In the genomic region with DNA sequence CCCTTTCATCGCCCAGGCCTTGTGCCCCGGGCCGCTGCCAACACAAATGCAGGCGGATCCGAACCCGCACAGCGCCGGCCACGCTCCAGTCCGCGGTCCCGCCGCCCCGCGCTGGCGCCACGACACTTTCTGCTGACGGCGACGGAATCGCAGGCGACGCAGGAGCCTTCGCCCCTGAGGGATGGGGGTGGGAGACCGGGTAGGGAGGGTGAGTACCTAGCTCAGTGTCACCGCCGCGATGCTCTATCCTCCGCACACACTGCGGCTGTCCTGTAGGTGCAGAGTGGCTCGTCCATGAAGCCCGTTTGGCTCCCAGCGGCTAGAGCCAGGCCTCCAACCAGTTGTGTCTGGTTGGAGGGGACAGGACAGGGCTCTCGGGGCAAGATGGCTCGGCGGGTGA, we compare ENCODE assay signal across 12 mouse cellular contexts. TPM values are rescaled to one million over a fixed set of nuclear protein-coding genes. Genes with fewer than 3 reads are reported as not detected.
DNase-seq lines count a peak whose midpoint lies in the region; ATAC-seq and TF ChIP-seq lines count a peak whose summit lies in the region.
"Had no signal": no experiment of that assay in that cellular context is flagged by ENCODE, and none has a peak within 500 bp of the region (broad histone marks: within the 10 kb centered on the region; RNA-seq: fewer than 3 reads in every experiment).

No protein-coding gene starts in this region.

- H3K4me3 ChIP-seq in embryonic facial prominence, embryonic 15.5 days (replicated peaks), result peak overlapping the region; percentile 23; the same call in 1 of the 2 replicates
- H3K4me3 ChIP-seq in limb, embryonic 12.5 days (replicated peaks), result peak overlapping the region; percentile 28
- peak overlapping the region; percentile 16; the same call in 1 of the 2 replicates for H3K4me3 ChIP-seq in neural tube, embryonic 15.5 days (replicated peaks)
- no peak overlapping the region for H3K4me3 ChIP-seq in layer of hippocampus, adult 2 months
- H3K4me3 ChIP-seq: myocyte had no signal

- H3K27me3 ChIP-seq in embryonic facial prominence, embryonic 15.5 days, result peaks cover 5% of the 10 kb centered on the region; the same call in 1 of the 2 replicates
- peaks cover 26% of the 10 kb centered on the region for H3K27me3 ChIP-seq in limb, embryonic 12.5 days
- H3K27me3 ChIP-seq in neural tube, embryonic 15.5 days (replicated peaks), result no peaks in the 10 kb centered on the region; the same call in 1 of the 2 replicates

- 5% methylated on average over 36 of the region's 36 CpGs for WGBS in embryonic facial prominence, embryonic 15.5 days
- WGBS in limb, embryonic 12.5 days, result 3% methylated on average over 36 of the region's 36 CpGs
- 6% methylated on average over 36 of the region's 36 CpGs for whole genome bisulfite sequencing in neural tube, embryonic 15.5 days

- ATAC-seq in embryonic facial prominence, embryonic 15.5 days (ENCODE audit: insufficient number of reproducible peaks, low FRiP score, low TSS enrichment, low read depth), result no peak
- no peak for ATAC-seq in limb, embryonic 12.5 days (ENCODE audit: insufficient number of reproducible peaks, insufficient read depth, low FRiP score, low TSS enrichment, low read depth)
- no peak; the same call in 1 of the 2 replicates for ATAC-seq in neural tube, embryonic 15.5 days (ENCODE audit: low FRiP score)
- ATAC-seq in erythroid progenitor cell, adult 5-6 weeks (replicated peaks; ENCODE audit: low FRiP score, poor library complexity, severe bottlenecking), result no peak
- ATAC-seq: inflammation-experienced regulatory T-cells, adult 6 months had no signal

- no peak for TF ChIP-seq CTCF in layer of hippocampus, adult 2 months (conservative IDR thresholded peaks at IDR 0.05)

- peaks cover 31% of the 10 kb centered on the region for H3K4me1 ChIP-seq in embryonic facial prominence, embryonic 15.5 days
- H3K4me1 ChIP-seq in limb, embryonic 12.5 days (replicated peaks), result peaks cover 46% of the 10 kb centered on the region
- H3K4me1 ChIP-seq in neural tube, embryonic 15.5 days, result peaks cover 21% of the 10 kb centered on the region

- DNase-seq in kidney, postnatal 4 days, result peak; percentile 15 to 41
- DNase-seq in kidney, postnatal 10 days, result no peak
- no peak for DNase-seq in frontal cortex, postnatal 25 days (ENCODE audit: low spot score in 2 of 2)
- no peak for DNase-seq in layer of hippocampus, adult 2 months (ENCODE audit: low spot score in 2 of 2)
- DNase-seq: cerebellum, adult 18-20 months; thymus, postnatal 25 days had no signal

- H3K9me3 ChIP-seq in embryonic facial prominence, embryonic 15.5 days (replicated peaks), result no peaks in the 10 kb centered on the region
- H3K9me3 ChIP-seq in limb, embryonic 12.5 days, result no peaks in the 10 kb centered on the region
- H3K9me3 ChIP-seq in neural tube, embryonic 15.5 days (replicated peaks), result no peaks in the 10 kb centered on the region

- H3K9ac ChIP-seq in embryonic facial prominence, embryonic 15.5 days, result no peak overlapping the region; the same call in 1 of the 2 replicates
- H3K9ac ChIP-seq in limb, embryonic 12.5 days (replicated peaks), result peak overlapping the region; percentile 51
- H3K9ac ChIP-seq in neural tube, embryonic 15.5 days (replicated peaks), result no peak overlapping the region; the same call in 1 of the 2 replicates

- H3K4me2 ChIP-seq in embryonic facial prominence, embryonic 15.5 days (replicated peaks), result peak overlapping the region; percentile 43
- H3K4me2 ChIP-seq in limb, embryonic 12.5 days, result peak overlapping the region; percentile 54
- H3K4me2 ChIP-seq in neural tube, embryonic 15.5 days, result peak overlapping the region; percentile 48

- no peaks in the 10 kb centered on the region for H3K36me3 ChIP-seq in embryonic facial prominence, embryonic 15.5 days
- no peaks in the 10 kb centered on the region for H3K36me3 ChIP-seq in limb, embryonic 12.5 days
- no peaks in the 10 kb centered on the region for H3K36me3 ChIP-seq in neural tube, embryonic 15.5 days

- H3K27ac ChIP-seq in embryonic facial prominence, embryonic 15.5 days (replicated peaks), result peak overlapping the region; percentile 49; the same call in 1 of the 2 replicates
- peak overlapping the region; percentile 80 for H3K27ac ChIP-seq in limb, embryonic 12.5 days
- no peak overlapping the region for H3K27ac ChIP-seq in neural tube, embryonic 15.5 days (replicated peaks)
- H3K27ac ChIP-seq in layer of hippocampus, adult 2 months, result no peak overlapping the region

RNA-seq across cellular contexts. Expression of gene Fzd9, which starts 25.6 kb away (rescaled TPM):
- polyA plus RNA-seq in embryonic facial prominence, embryonic 15.5 days (2015; fragmentation: Nextera tagmentation; extraction: Ambion mirVana), result 16.0 and 16.2 TPM in 2 replicates
- polyA plus RNA-seq in limb, embryonic 12.5 days (2016; fragmentation: Nextera tagmentation; extraction: Ambion mirVana), result 9.2 and 10.3 TPM in 2 replicates
- polyA plus RNA-seq in neural tube, embryonic 15.5 days (2015; fragmentation: Nextera tagmentation; extraction: Ambion mirVana), result 11.0 and 14.8 TPM in 2 replicates
- total RNA-seq in erythroid progenitor cell, adult 5-6 weeks (2015; ENCODE audit: low replicate concordance), result not detected in 2 replicates
- not detected in 2 replicates for total RNA-seq in erythroid progenitor cell, adult 5-6 weeks (2017; ENCODE audit: low replicate concordance)
- 1 to 10 TPM; 4.5 to 5.0 TPM for total RNA-seq in layer of hippocampus, adult 2 months (2021)

Comparison
In these comparisons a context has a peak if more than half of its experiments do, and no peak if none do; other contexts are left out.
1. DNase-seq: peak in kidney, postnatal 4 days (2 of 2); none in kidney, postnatal 10 days (single experiment), frontal cortex, postnatal 25 days (0 of 2) and layer of hippocampus, adult 2 months (0 of 2).
2. H3K27ac ChIP-seq: peak in embryonic facial prominence, embryonic 15.5 days (single experiment) and limb, embryonic 12.5 days (single experiment); none in neural tube, embryonic 15.5 days (single experiment) and layer of hippocampus, adult 2 months (single experiment).
3. Peak in every context shown above with its lines, with median percentiles within 50 percentile points of each other: H3K4me2 ChIP-seq.